19 mouse cellular contexts compared by ENCODE assay signal in genomic region chr3:95808384-95808783, GRCm38 (mm10).
"Had no signal": no experiment of that assay in that cellular context is flagged by ENCODE, and none has a peak within 500 bp of the region (broad histone marks: within the 10 kb centered on the region; RNA-seq: fewer than 3 reads in every experiment).

No protein-coding gene starts in this region.

- H3K9ac ChIP-seq: lung, embryonic 14.5 days; midbrain, embryonic 12.5 days; neural tube, embryonic 12.5 days had no signal

- H3K4me1 ChIP-seq: midbrain, embryonic 10.5 days; midbrain, embryonic 12.5 days; neural tube, embryonic 12.5 days had no signal

- DNase-seq: lung, adult 18-20 months; lung, embryonic 14.5 days; lung, postnatal 10 days; lung, postnatal 4 days; midbrain, embryonic 14.5 days; retina, postnatal 1 day; right cerebral cortex, adult 18-20 months; right cerebral cortex, postnatal 25 days; right cerebral cortex, postnatal 4 days; spleen, adult 18-20 months; thymus, adult 18-20 months; thymus, postnatal 14 days; thymus, postnatal 36 days had no signal

- H3K9me3 ChIP-seq: megakaryocyte, embryonic 14.5 days; midbrain, embryonic 10.5 days; midbrain, embryonic 12.5 days; neural tube, embryonic 12.5 days had no signal

- H3K4me3 ChIP-seq: megakaryocyte, embryonic 14.5 days; midbrain, embryonic 10.5 days; midbrain, embryonic 12.5 days; myocyte; neural tube, embryonic 12.5 days had no signal

- ATAC-seq: midbrain, embryonic 16.5 days had no signal

- H3K27me3 ChIP-seq: megakaryocyte, embryonic 14.5 days; midbrain, embryonic 12.5 days; neural tube, embryonic 12.5 days had no signal

- H3K27ac ChIP-seq: midbrain, embryonic 10.5 days; midbrain, embryonic 12.5 days; neural tube, embryonic 12.5 days had no signal
